Mouse (Mus musculus) C2C12 (cell line): ENCODE measurements around the gene Hacd2. TPM values are rescaled to one million over a fixed set of nuclear protein-coding genes. Genes with fewer than 3 reads are reported as not detected.

ENCODE experiments used
- H3K27me3 ChIP-seq: one replicate; pipeline ENCODE4 v1.6.1; 2011; ENCODE audit not compliant: control insufficient read depth, insufficient read depth, insufficient read length
- H3K36me3 ChIP-seq: one replicate; pipeline ENCODE4 v1.6.1; 2011; ENCODE audit not compliant: control insufficient read depth, insufficient read depth
- H3K4me3 ChIP-seq: one replicate; pipeline ENCODE4 v1.5.1; 2011; ENCODE audit warnings: mild to moderate bottlenecking, control low read depth; ENCODE audit not compliant: poor library complexity, insufficient read depth, severe bottlenecking
- H3K79me2 ChIP-seq: one replicate; pipeline ENCODE4 v1.6.1; 2011; ENCODE audit not compliant: control insufficient read depth, insufficient read depth
- H3K79me3 ChIP-seq: one replicate; pipeline ENCODE4 v1.6.1; 2011; ENCODE audit warnings: low read depth, control low read depth
- H3ac ChIP-seq: one replicate; pipeline ENCODE3; 2011; ENCODE audit warnings: low read depth; ENCODE audit not compliant: control insufficient read depth, insufficient read length
- CEBPB ChIP-seq: IDR thresholded peaks from one replicate; pipeline ENCODE4 v1.6.1; 2011; ENCODE audit warnings: low read depth, mild to moderate bottlenecking, control low read depth, moderate library complexity
- CTCF ChIP-seq: IDR thresholded peaks from one replicate; pipeline ENCODE4 v1.5.1; 2011; ENCODE audit not compliant: control insufficient read depth, insufficient read depth, insufficient read length
- FOSL1 ChIP-seq: IDR thresholded peaks from one replicate; pipeline ENCODE4 v1.8.0; 2011; ENCODE audit warnings: mild to moderate bottlenecking, low read length; ENCODE audit not compliant: poor library complexity, insufficient read depth, severe bottlenecking
- MAX ChIP-seq: IDR thresholded peaks from one replicate; pipeline ENCODE4 v1.6.1; 2011; ENCODE audit warnings: mild to moderate bottlenecking, control low read depth
- MYOD1 ChIP-seq: IDR thresholded peaks from one replicate; pipeline ENCODE4 v1.6.1; 2011; ENCODE audit warnings: low read depth; ENCODE audit not compliant: control insufficient read depth, insufficient read length
- MYOG ChIP-seq: IDR thresholded peaks from one replicate; pipeline ENCODE4 v1.6.1; 2011; ENCODE audit not compliant: control insufficient read depth, insufficient read length; ENCODE audit errors: extremely low read depth
- USF1 ChIP-seq: IDR thresholded peaks from one replicate; pipeline ENCODE4 v1.6.1; 2011; ENCODE audit warnings: low read depth, mild to moderate bottlenecking, control low read depth, moderate library complexity
- polyA plus RNA-seq: library from polyadenylated mRNA; unstranded; fragments of >200 nt; fragmentation: generic; extraction: Trizol; gene quantifications from one replicate; pipeline ENCODE4 v1.2.1, GENCODE M21; 2012; ENCODE audit warnings: missing spikeins

The Hacd2 gene
- polyA plus RNA-seq, 1 experiment = 35.9 TPM

DNA sequence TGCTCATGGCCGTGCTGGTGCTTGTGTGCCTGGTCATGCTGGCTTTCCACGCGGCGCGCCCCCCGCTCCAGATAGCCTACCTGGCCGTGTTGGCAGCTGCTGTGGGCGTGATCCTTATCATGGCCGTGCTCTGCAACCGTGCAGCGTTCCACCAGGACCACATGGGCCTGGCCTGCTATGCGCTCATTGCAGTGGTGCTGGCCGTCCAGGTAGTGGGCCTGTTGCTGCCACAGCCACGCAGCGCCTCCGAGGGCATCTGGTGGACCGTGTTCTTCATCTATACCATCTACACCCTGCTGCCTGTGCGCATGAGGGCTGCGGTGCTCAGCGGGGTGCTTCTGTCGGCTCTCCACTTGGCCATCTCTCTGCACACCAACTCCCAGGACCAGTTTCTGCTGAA is 134.6 kb downstream of the Hacd2 start:
- H3ac ChIP-seq = no peak overlapping the region
- H3K36me3 ChIP-seq = no peaks in the 10 kb centered on the region
- no peak overlapping the region for H3K4me3 ChIP-seq
- TF ChIP-seq MAX = no peak
- no peak for TF ChIP-seq MYOG
- TF ChIP-seq MYOD1 = no peak
- TF ChIP-seq FOSL1 = no peak
- TF ChIP-seq CTCF = no peak
- no peak for TF ChIP-seq CEBPB
- no peak for TF ChIP-seq USF1
- H3K79me3 ChIP-seq = no peaks in the 10 kb centered on the region
- peaks cover 29% of the 10 kb centered on the region for H3K27me3 ChIP-seq
- no peaks in the 10 kb centered on the region for H3K79me2 ChIP-seq

Other genes with a start within 250 kb of the Hacd2 start
- 0.02 TPM for gene Adcy5, start 132.4 kb downstream of the Hacd2 start, polyA plus RNA-seq